Mouse (Mus musculus) embryonic facial prominence, embryonic 15.5 days (tissue): Measurements from ENCODE around the gene Smim24. TPM values are rescaled to one million over a fixed set of nuclear protein-coding genes. Genes with fewer than 3 reads are reported as not detected.

Experiments used
- ATAC-seq: fragments of 200-750 bp; cut with Nextera tagmentation; 2 replicates; pipeline ENCODE4 v1.8.0; 2017; ENCODE audit warnings: low read depth, moderate TSS enrichment; ENCODE audit not compliant: insufficient number of reproducible peaks, low FRiP score, low TSS enrichment
- H3K27ac ChIP-seq: fragments of 300-500 bp; sonication (generic); replicated peaks from 2 replicates; pipeline ENCODE4 v1.5.1; 2015; ENCODE audit warnings: mild to moderate bottlenecking, inconsistent platforms
- H3K27me3 ChIP-seq: fragments of 300-500 bp; sonication (generic); 2 replicates; pipeline ENCODE4 v1.6.1; 2015; ENCODE audit warnings: inconsistent platforms
- H3K36me3 ChIP-seq: fragments of 300-500 bp; sonication (generic); 2 replicates; pipeline ENCODE4 v1.6.1; 2015; ENCODE audit warnings: mild to moderate bottlenecking, inconsistent platforms
- H3K4me1 ChIP-seq: fragments of 300-500 bp; sonication (generic); 2 replicates; pipeline ENCODE4 v1.6.1; 2015; ENCODE audit warnings: inconsistent platforms
- H3K4me2 ChIP-seq: fragments of 300-500 bp; sonication (generic); replicated peaks from 2 replicates; pipeline ENCODE4 v1.6.1; 2015; ENCODE audit warnings: mild to moderate bottlenecking, inconsistent platforms
- H3K4me3 ChIP-seq: fragments of 300-500 bp; sonication (generic); replicated peaks from 2 replicates; pipeline ENCODE4 v1.5.1; 2015; ENCODE audit warnings: mild to moderate bottlenecking, inconsistent platforms
- H3K9ac ChIP-seq: fragments of 300-500 bp; sonication (generic); 2 replicates; pipeline ENCODE4 v1.6.1; 2015; ENCODE audit warnings: inconsistent platforms
- H3K9me3 ChIP-seq: fragments of 300-500 bp; sonication (generic); replicated peaks from 2 replicates; pipeline ENCODE4 v1.6.1; 2016; ENCODE audit warnings: inconsistent platforms
- WGBS: fragments of 180-500 bp; shearing (Covaris S2); methylation state at CpG from one replicate; pipeline ENCODE4 v1.1.7; 2015; 5-methylcytosine and 5-hydroxymethylcytosine counted together
- polyA plus RNA-seq: library from polyadenylated mRNA; unstranded; fragments of >200 nt; fragmentation: Nextera tagmentation; extraction: Ambion mirVana; gene quantifications from 2 replicates; pipeline ENCODE4 v1.2.1, GENCODE M21; 2015

The Smim24 gene
- polyA plus RNA-seq, 1 experiment from 2014 or later = 8.3 TPM

GRCm38 (mm10) chr10:81425236-81425850 is 32.5 kb downstream of the Smim24 start:
- Histone ChIP-seq H3K9ac (peak overlapping the region; percentile 16; the same call in 1 of the 2 replicates), H3K4me1 (peaks cover 61% of the 10 kb centered on the region), H3K27ac (peak overlapping the region; percentile 82), H3K27me3 (no peaks in the 10 kb centered on the region), H3K4me3 (peak overlapping the region; percentile 75), H3K9me3 (no peaks in the 10 kb centered on the region), H3K4me2 (peak overlapping the region; percentile 75), H3K36me3 (peaks cover 4% of the 10 kb centered on the region; the same call in 1 of the 2 replicates)
- no peak for ATAC-seq
- 34% methylated on average over 10 of the region's 10 CpGs for WGBS

GRCm38 (mm10) chr10:81426081-81426671 is 33.3 kb downstream of the Smim24 start:
- Histone ChIP-seq H3K4me2 (peak overlapping the region; percentile 75), H3K4me1 (peaks cover 59% of the 10 kb centered on the region), H3K27me3 (no peaks in the 10 kb centered on the region), H3K27ac (peak overlapping the region; percentile 86), H3K36me3 (no peaks in the 10 kb centered on the region), H3K9me3 (no peaks in the 10 kb centered on the region), H3K4me3 (peak overlapping the region; percentile 75), H3K9ac (peak overlapping the region; percentile 80)
- WGBS = under 1% methylated on average over 12 of the region's 33 CpGs
- no peak for ATAC-seq

- H3K9me3 ChIP-seq = no peaks in the 10 kb centered on the region
- H3K9ac ChIP-seq = peak overlapping the region; percentile 80
- H3K4me1 ChIP-seq = peaks cover 63% of the 10 kb centered on the region
- ATAC-seq = no peak
- H3K27ac ChIP-seq = peak overlapping the region; percentile 86
- no peaks in the 10 kb centered on the region for H3K36me3 ChIP-seq
- H3K4me2 ChIP-seq = peak overlapping the region; percentile 75
- peak overlapping the region; percentile 75 for H3K4me3 ChIP-seq
- 2% methylated on average over 29 of the region's 38 CpGs for WGBS
- no peaks in the 10 kb centered on the region for H3K27me3 ChIP-seq
Observed at GRCm38 (mm10) chr10:81426897-81427296, 34.0 kb downstream of the Smim24 start.

- Histone ChIP-seq H3K9me3 (no peaks in the 10 kb centered on the region), H3K4me3 (peak overlapping the region; percentile 75), H3K27ac (peak overlapping the region; percentile 72), H3K9ac (peak overlapping the region; percentile 22; the same call in 1 of the 2 replicates), H3K4me1 (peaks cover 61% of the 10 kb centered on the region), H3K36me3 (no peaks in the 10 kb centered on the region), H3K4me2 (peak overlapping the region; percentile 75), H3K27me3 (no peaks in the 10 kb centered on the region)
- no peak for ATAC-seq
- 17% methylated on average over 3 of the region's 3 CpGs for WGBS
Observed at GRCm38 (mm10) chr10:81427327-81427726, 34.5 kb downstream of the Smim24 start.

GRCm38 (mm10) chr10:81427804-81428506 is 35.1 kb downstream of the Smim24 start:
- Histone ChIP-seq H3K4me1 (peaks cover 61% of the 10 kb centered on the region), H3K27me3 (no peaks in the 10 kb centered on the region), H3K36me3 (no peaks in the 10 kb centered on the region), H3K27ac (peak overlapping the region; percentile 72; the same call in 1 of the 2 replicates), H3K4me2 (no peak overlapping the region), H3K9ac (no peak overlapping the region), H3K4me3 (no peak overlapping the region), H3K9me3 (no peaks in the 10 kb centered on the region)
- 77% methylated on average over 8 of the region's 8 CpGs for WGBS
- ATAC-seq = no peak

GRCm38 (mm10) chr10:81428507-81428870 is 35.6 kb downstream of the Smim24 start:
- no peak for ATAC-seq
- 86% methylated on average over 7 of the region's 7 CpGs for WGBS

GRCm38 (mm10) chr10:81429092-81429491 is 36.2 kb downstream of the Smim24 start:
- ATAC-seq = no peak
- H3K4me2 ChIP-seq = peak overlapping the region; percentile 90
- H3K4me3 ChIP-seq = peak overlapping the region; percentile 64
- H3K4me1 ChIP-seq = peaks cover 65% of the 10 kb centered on the region
- WGBS = 29% methylated on average over 2 of the region's 2 CpGs
- H3K9ac ChIP-seq = no peak overlapping the region
- H3K9me3 ChIP-seq = no peaks in the 10 kb centered on the region
- H3K27me3 ChIP-seq = no peaks in the 10 kb centered on the region
- no peaks in the 10 kb centered on the region for H3K36me3 ChIP-seq
- H3K27ac ChIP-seq = peak overlapping the region; percentile 94

More at GRCm38 (mm10) chr10:81428507-81428870, 35.6 kb downstream of the Smim24 start:
- Histone ChIP-seq H3K4me2 (no peak overlapping the region), H3K4me3 (no peak overlapping the region), H3K27me3 (no peaks in the 10 kb centered on the region), H3K27ac (no peak overlapping the region), H3K9me3 (no peaks in the 10 kb centered on the region), H3K9ac (no peak overlapping the region), H3K4me1 (peaks cover 65% of the 10 kb centered on the region), H3K36me3 (no peaks in the 10 kb centered on the region)

- Histone ChIP-seq H3K27me3 (no peaks in the 10 kb centered on the region), H3K4me2 (peak overlapping the region; percentile 90), H3K27ac (peak overlapping the region; percentile 94), H3K9ac (peak overlapping the region; percentile 60), H3K4me1 (peaks cover 65% of the 10 kb centered on the region), H3K4me3 (peak overlapping the region; percentile 64), H3K36me3 (no peaks in the 10 kb centered on the region), H3K9me3 (no peaks in the 10 kb centered on the region)
- ATAC-seq = peak; percentile 21
- WGBS = under 1% methylated on average over 20 of the region's 20 CpGs
Observed at GRCm38 (mm10) chr10:81429605-81430061, 36.8 kb downstream of the Smim24 start.

GRCm38 (mm10) chr10:81430141-81430830 is 37.4 kb downstream of the Smim24 start:
- 0% methylated on average over 35 of the region's 89 CpGs for WGBS
- peak overlapping the region; percentile 94 for H3K27ac ChIP-seq
- peak; percentile 35 for ATAC-seq
- H3K27me3 ChIP-seq = no peaks in the 10 kb centered on the region
- H3K4me1 ChIP-seq = peaks cover 65% of the 10 kb centered on the region
- H3K36me3 ChIP-seq = no peaks in the 10 kb centered on the region
- H3K4me3 ChIP-seq = peak overlapping the region; percentile 64
- H3K9me3 ChIP-seq = no peaks in the 10 kb centered on the region
- H3K4me2 ChIP-seq = peak overlapping the region; percentile 90
- peak overlapping the region; percentile 60 for H3K9ac ChIP-seq

GRCm38 (mm10) chr10:81430831-81431525 is 38.1 kb downstream of the Smim24 start:
- WGBS = 1% methylated on average over 49 of the region's 70 CpGs
- Histone ChIP-seq H3K27me3 (no peaks in the 10 kb centered on the region), H3K9me3 (no peaks in the 10 kb centered on the region), H3K4me1 (peaks cover 60% of the 10 kb centered on the region), H3K4me3 (peak overlapping the region; percentile 64), H3K4me2 (peak overlapping the region; percentile 90), H3K9ac (peak overlapping the region; percentile 60), H3K27ac (peak overlapping the region; percentile 94), H3K36me3 (no peaks in the 10 kb centered on the region)
- peak; percentile 12 for ATAC-seq
